Comparison of ENCODE assay signal across 15 mouse cellular contexts in the genomic region with DNA sequence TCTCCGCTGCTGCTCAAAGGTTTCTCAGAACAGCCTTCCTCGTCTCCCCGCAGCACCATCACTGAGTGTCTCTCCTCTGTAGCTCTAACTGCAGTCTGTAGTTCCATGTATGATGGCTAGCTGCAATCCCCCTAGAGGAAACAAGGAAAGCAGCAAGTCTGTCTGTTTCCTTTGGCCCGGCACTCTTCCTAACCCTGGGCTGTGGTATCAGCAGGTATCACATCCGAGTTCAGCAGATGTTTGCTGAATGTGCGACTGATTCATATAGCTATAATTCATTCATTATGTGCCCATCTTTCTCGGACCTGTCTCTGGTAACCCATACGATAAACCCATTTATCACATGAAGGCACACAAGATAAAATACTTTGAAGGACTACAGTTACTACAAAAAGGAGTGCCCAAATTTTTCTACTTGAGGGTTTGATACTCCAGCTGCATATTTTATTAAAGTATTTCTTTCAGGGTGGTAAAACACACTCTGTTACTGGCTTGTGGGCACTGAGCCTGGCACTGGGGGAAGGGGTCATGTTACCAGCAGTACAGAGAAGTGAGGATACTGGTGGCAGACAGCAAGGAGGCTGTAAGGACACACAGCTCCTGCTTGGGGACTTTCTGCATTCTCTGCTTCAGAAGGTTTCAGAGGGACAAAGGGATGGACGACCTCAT. TPM values are rescaled to one million over a fixed set of nuclear protein-coding genes. Genes with fewer than 3 reads are reported as not detected.
DNase-seq lines count a peak whose midpoint lies in the region; ATAC-seq and TF ChIP-seq lines count a peak whose summit lies in the region.
"Had no signal": no experiment of that assay in that cellular context is flagged by ENCODE, and none has a peak within 500 bp of the region (broad histone marks: within the 10 kb centered on the region; RNA-seq: fewer than 3 reads in every experiment).

No protein-coding gene starts in this region.

- TF ChIP-seq CTCF in left cerebral cortex, adult 2 months (IDR thresholded peaks at IDR 0.05), result peak; percentile 23

- intact Hi-C loops in left cerebral cortex, adult 2 months (cut with DNase I), result no loop called here

- peak; percentile 8 for DNase-seq in embryo, embryonic 10.5 days (ENCODE audit: low spot score)
- DNase-seq in embryo, embryonic 11 days, result no peak
- no peak for DNase-seq in left cerebral cortex, adult 2 months (ENCODE audit: extremely low spot score in 1 of 2, low spot score in 2 of 2)
- DNase-seq in left cerebral cortex, adult 8-10 months (ENCODE audit: low spot score in 2 of 2), result no peak
- no peak for DNase-seq in yolk sac, embryonic 10.5 days (ENCODE audit: low spot score)
- DNase-seq in layer of hippocampus, adult 9-11 months, result no peak
- DNase-seq: adrenal gland, adult 8-10 months; gastrocnemius, adult 2 months; heart, postnatal 4 days; lung, postnatal 4 days; thymus, adult 18-20 months had no signal

- peak; percentile 23; the same call in 1 of the 2 replicates for ATAC-seq in common myeloid progenitor, adult 5-6 weeks (replicated peaks; ENCODE audit: low read depth, poor library complexity, severe bottlenecking)
- peak; percentile 51 for ATAC-seq in megakaryocyte progenitor cell, adult 5-6 weeks (replicated peaks; ENCODE audit: poor library complexity)
- ATAC-seq: intestine, embryonic 15.5 days had no signal

- H3K4me3 ChIP-seq in left cerebral cortex, adult 2 months, result no peak overlapping the region
- H3K4me3 ChIP-seq: gastrocnemius, adult 2 months; intestine, embryonic 15.5 days; limb, embryonic 10.5 days had no signal

- H3K27ac ChIP-seq in left cerebral cortex, adult 2 months, result no peak overlapping the region
- H3K27ac ChIP-seq: gastrocnemius, adult 2 months; intestine, embryonic 15.5 days; limb, embryonic 10.5 days had no signal

RNA-seq across cellular contexts. Expression of a gene that starts 36.8 kb away (rescaled TPM):
- total RNA-seq in left cerebral cortex, adult 2 months (2021), result 1 to 10 TPM; 2.4 to 3.3 TPM
- 1 to 10 TPM; 2.6 to 4.1 (median 3.3) TPM for total RNA-seq in left cerebral cortex, adult 8-10 months (2022)
- 2.9 and 3.9 TPM in 2 replicates for total RNA-seq in common myeloid progenitor, adult 5-6 weeks (2017)
- 4.6 and 5.7 TPM in 2 replicates for total RNA-seq in megakaryocyte progenitor cell, adult 5-6 weeks (2015)
- total RNA-seq in megakaryocyte progenitor cell, adult 5-6 weeks (2017), result 1.5 and 4.7 TPM in 2 replicates
